Mouse (Mus musculus) right cerebral cortex, postnatal 36 days (tissue): Measurements from ENCODE around the gene Calcoco2.

Experiments
- DNase-seq, 2 experiments: peaks; one replicate each; pipeline ENCODE4 v3.0.0; 2022; ENCODE audit warnings: low spot score in 2 of 2, mixed read lengths in 1 of 2

The Calcoco2 gene

GRCm38 (mm10) chr11:96080736-96081135 is 31.0 kb downstream of the Calcoco2 start:
- no peak for DNase-seq

GRCm38 (mm10) chr11:96076221-96077105 is 35.3 kb downstream of the Calcoco2 start:
- DNase-seq = no peak

DNA sequence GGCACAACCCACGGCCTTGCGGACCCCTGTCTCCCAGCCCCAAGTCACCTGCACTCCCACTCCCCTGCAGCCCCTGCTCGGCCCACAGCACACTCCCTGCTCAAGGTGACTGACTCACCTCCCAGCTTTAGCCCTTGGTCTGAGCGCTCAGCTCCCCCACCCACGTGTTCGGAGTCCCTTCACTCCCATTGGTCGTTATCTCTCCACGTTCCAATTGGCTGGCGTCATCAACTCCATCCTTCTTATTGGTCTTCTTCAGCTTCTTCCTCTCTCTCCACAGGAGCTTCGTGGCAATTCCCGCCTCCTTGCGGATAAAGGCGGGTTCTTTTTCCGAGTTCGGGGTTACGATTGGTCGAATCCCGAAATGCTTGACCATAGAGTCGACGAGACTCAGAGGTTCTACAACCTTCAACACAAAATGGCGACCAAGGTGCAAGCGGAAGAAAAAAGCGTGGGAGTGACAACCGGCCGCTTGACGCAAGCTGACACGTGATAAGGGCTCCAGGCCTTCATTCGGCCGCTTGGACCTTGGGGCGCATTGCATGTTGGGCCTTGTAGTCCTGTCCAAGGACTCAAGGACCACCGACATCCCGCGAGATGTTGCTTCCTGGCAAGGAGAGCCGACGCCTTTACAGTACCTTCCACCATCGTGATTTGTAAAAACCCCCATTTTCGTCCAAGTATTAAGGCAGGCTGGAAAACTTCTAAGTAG is 36.1 kb downstream of the Calcoco2 start, which contains the start of gene Atp5g1:
TSS of gene Atp5g1 (minus strand) at position 162 of the 712 bp plus-strand sequence.
- peak; percentile 99 to 100 for DNase-seq

GRCm38 (mm10) chr11:96075177-96075508 is 36.6 kb downstream of the Calcoco2 start:
- no peak for DNase-seq

GRCm38 (mm10) chr11:96074351-96075176 is 37.2 kb downstream of the Calcoco2 start:
- DNase-seq = peak in 1 of 2 experiments; percentile 16

GRCm38 (mm10) chr11:96073295-96073993 is 38.3 kb downstream of the Calcoco2 start:
- no peak for DNase-seq

GRCm38 (mm10) chr11:96071013-96071412 is 40.8 kb downstream of the Calcoco2 start:
- DNase-seq = no peak

DNA sequence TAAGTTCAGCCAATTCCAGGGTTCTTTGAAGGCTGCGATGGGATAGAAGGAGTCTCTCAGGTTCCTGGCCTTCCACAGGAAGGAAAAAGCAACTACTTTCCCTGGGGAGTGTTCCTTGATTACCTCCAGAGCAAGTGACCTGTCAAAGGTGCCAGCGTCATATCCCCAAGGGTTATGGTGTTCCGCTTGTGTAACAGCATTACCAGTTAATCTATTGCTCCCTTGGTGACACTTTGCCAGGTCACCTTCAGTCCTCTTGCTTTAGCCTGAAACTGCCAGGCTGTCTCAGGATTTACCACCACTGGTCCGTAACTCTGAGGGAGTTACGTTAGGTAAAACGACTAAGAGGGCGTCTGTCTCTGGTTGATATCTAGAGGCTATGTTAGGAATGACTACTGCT is 41.4 kb downstream of the Calcoco2 start:
- DNase-seq = no peak

DNA sequence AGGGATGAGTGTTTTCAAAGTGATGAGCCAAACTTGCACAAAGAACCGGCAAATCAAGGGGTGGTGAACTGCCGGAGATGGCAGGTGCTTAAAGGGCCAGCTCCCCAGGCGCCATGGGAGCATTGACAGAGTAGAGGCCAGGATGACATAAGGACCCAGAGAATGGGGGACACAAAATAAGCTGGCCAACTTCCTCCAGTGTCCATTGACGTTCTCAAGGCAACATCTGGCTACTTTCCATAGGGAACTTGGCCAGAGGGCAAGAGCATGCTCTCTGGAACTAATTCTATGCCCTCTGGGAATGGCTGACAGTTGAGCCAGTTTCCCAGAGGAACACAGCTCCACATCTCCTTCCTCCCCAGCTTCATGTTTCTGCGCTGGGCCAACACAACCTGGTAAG is 43.5 kb downstream of the Calcoco2 start:
- DNase-seq = no peak

- peak; percentile 94 to 96 for DNase-seq
Observed at GRCm38 (mm10) chr11:96065215-96065911, 46.4 kb downstream of the Calcoco2 start, which contains the start of gene Ube2z. Ube2z (minus strand) TSS chr11:96065388.

- no peak for DNase-seq
Observed at GRCm38 (mm10) chr11:96064521-96065214, 47.1 kb downstream of the Calcoco2 start.

- no peak for DNase-seq
Observed at GRCm38 (mm10) chr11:96058309-96058708, 53.5 kb downstream of the Calcoco2 start.

GRCm38 (mm10) chr11:96050854-96051253 is 60.9 kb downstream of the Calcoco2 start:
- no peak for DNase-seq

DNA sequence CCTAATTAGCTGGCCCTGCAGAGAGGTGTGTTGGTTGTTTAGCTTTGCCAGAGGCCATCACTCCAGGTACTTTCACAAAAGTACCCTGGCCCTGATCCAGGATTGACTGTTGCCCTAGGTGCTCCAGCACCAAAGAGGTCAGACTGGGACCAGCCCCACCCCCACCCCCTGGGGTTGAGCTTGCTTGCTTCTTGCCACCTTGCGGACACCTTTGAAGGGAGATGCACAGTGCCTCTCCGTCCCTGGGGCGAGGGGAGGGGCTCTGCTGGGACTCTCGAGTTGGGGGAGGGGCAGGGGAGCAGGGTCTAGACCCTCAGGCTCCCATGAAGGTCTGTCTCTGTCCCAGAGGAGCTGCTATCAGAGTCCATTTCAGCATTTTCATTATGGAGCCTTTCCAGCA is 61.8 kb downstream of the Calcoco2 start:
- no peak for DNase-seq
